Mouse (Mus musculus): ENCODE results near the gene Flt3l. TPM values are rescaled to one million over a fixed set of nuclear protein-coding genes. Genes with fewer than 3 reads are reported as not detected.
A peak's percentile ranks its signal among the peaks of the same experiment; 100 is the strongest.

The Flt3l gene
- polyA plus RNA-seq, 1 experiment from 2014 or later, result 0.72 TPM

- H3K4me1 ChIP-seq (ENCODE audit: insufficient read depth), result peaks cover 4% of the 10 kb centered on the region; the same call in 1 of the 2 replicates
- peaks cover 2% of the 10 kb centered on the region; the same call in 1 of the 2 replicates for H3K9me3 ChIP-seq (ENCODE audit: low read depth, low read length)
- peaks cover 66% of the 10 kb centered on the region for H3K27me3 ChIP-seq (ENCODE audit: insufficient read depth, low read length)
- H3K4me2 ChIP-seq, result peak within 1 kb of the TSS; percentile 72
- peak within 1 kb of the TSS; percentile 38 for H3K9ac ChIP-seq
- WGBS, result 1% methylated on average over 39 of the region's 41 CpGs
- no peak for ATAC-seq (ENCODE audit: insufficient read depth)
- DNase-seq, result peak; percentile 60
- H3K36me3 ChIP-seq (ENCODE audit: insufficient read depth), result peaks cover 15% of the 10 kb centered on the region; the same call in 1 of the 2 replicates
- TF ChIP-seq CTCF (IDR thresholded peaks at IDR 0.05; ENCODE audit: low read depth), result no peak
- no peak within 1 kb of the TSS for H3K27ac ChIP-seq (ENCODE audit: low read depth)
- H3K4me3 ChIP-seq (ENCODE audit: low read depth, low read length), result peak within 1 kb of the TSS; percentile 39
These were observed 27.7 kb upstream of the Flt3l start, which contains the start of gene Slc17a7 for GRCm38 (mm10) chr7:45163735-45164490. Gene Slc17a7 (plus strand): TSS chr7:45163949.

- ATAC-seq (ENCODE audit: insufficient read depth) (no peak), DNase-seq (no peak)
- no peak overlapping the region for H3K9ac ChIP-seq
- peaks cover 58% of the 10 kb centered on the region for H3K27me3 ChIP-seq (ENCODE audit: insufficient read depth, low read length)
- H3K36me3 ChIP-seq (ENCODE audit: insufficient read depth), result peaks cover 22% of the 10 kb centered on the region; the same call in 1 of the 2 replicates
- H3K4me1 ChIP-seq (ENCODE audit: insufficient read depth), result peaks cover 4% of the 10 kb centered on the region; the same call in 1 of the 2 replicates
- H3K4me3 ChIP-seq (ENCODE audit: low read depth, low read length), result no peak overlapping the region
- no peak overlapping the region for H3K27ac ChIP-seq (ENCODE audit: low read depth)
- 73% methylated on average over 9 of the region's 9 CpGs for WGBS
- H3K4me2 ChIP-seq, result no peak overlapping the region
- no peak for TF ChIP-seq CTCF (IDR thresholded peaks at IDR 0.05; ENCODE audit: low read depth)
- H3K9me3 ChIP-seq (ENCODE audit: low read depth, low read length), result no peaks in the 10 kb centered on the region
These were observed 26.9 kb upstream of the Flt3l start for GRCm38 (mm10) chr7:45162996-45163615.

GRCm38 (mm10) chr7:45162551-45162950 is 26.3 kb upstream of the Flt3l start:
- Histone ChIP-seq H3K4me1 (ENCODE audit: insufficient read depth) (peaks cover 4% of the 10 kb centered on the region; the same call in 1 of the 2 replicates), H3K36me3 (ENCODE audit: insufficient read depth) (peaks cover 27% of the 10 kb centered on the region; the same call in 1 of the 2 replicates), H3K4me3 (ENCODE audit: low read depth, low read length) (peak overlapping the region; percentile 36), H3K4me2 (peak overlapping the region; percentile 72), H3K27me3 (ENCODE audit: insufficient read depth, low read length) (peaks cover 53% of the 10 kb centered on the region), H3K9me3 (ENCODE audit: low read depth, low read length) (no peaks in the 10 kb centered on the region), H3K27ac (ENCODE audit: low read depth) (no peak overlapping the region), H3K9ac (no peak overlapping the region)
- WGBS, result 28% methylated on average over 6 of the region's 6 CpGs
- ATAC-seq (ENCODE audit: insufficient read depth), result no peak; the same call in 1 of the 2 replicates
- no peak for DNase-seq
- TF ChIP-seq CTCF (IDR thresholded peaks at IDR 0.05; ENCODE audit: low read depth), result no peak

- DNase-seq (peak; percentile 96), ATAC-seq (ENCODE audit: insufficient read depth) (peak; percentile 91)
- Histone ChIP-seq H3K27me3 (ENCODE audit: insufficient read depth, low read length) (peaks cover 46% of the 10 kb centered on the region), H3K4me1 (ENCODE audit: insufficient read depth) (peaks cover 4% of the 10 kb centered on the region; the same call in 1 of the 2 replicates), H3K36me3 (ENCODE audit: insufficient read depth) (peaks cover 27% of the 10 kb centered on the region; the same call in 1 of the 2 replicates), H3K27ac (ENCODE audit: low read depth) (no peak overlapping the region), H3K9me3 (ENCODE audit: low read depth, low read length) (no peaks in the 10 kb centered on the region), H3K9ac (peak overlapping the region; percentile 45), H3K4me2 (peak overlapping the region; percentile 72), H3K4me3 (ENCODE audit: low read depth, low read length) (peak overlapping the region; percentile 36)
- TF ChIP-seq CTCF (IDR thresholded peaks at IDR 0.05; ENCODE audit: low read depth), result peak; percentile 85
- WGBS, result 4% methylated on average over 35 of the region's 35 CpGs
These were observed 25.6 kb upstream of the Flt3l start for GRCm38 (mm10) chr7:45161612-45162473.

- no peak for ATAC-seq (ENCODE audit: insufficient read depth)
- WGBS, result 80% methylated on average over 3 of the region's 3 CpGs
- peaks cover 36% of the 10 kb centered on the region for H3K27me3 ChIP-seq (ENCODE audit: insufficient read depth, low read length)
- H3K9me3 ChIP-seq (ENCODE audit: low read depth, low read length), result no peaks in the 10 kb centered on the region
- no peak for TF ChIP-seq CTCF (IDR thresholded peaks at IDR 0.05; ENCODE audit: low read depth)
- no peak overlapping the region for H3K9ac ChIP-seq
- no peak overlapping the region for H3K27ac ChIP-seq (ENCODE audit: low read depth)
- no peak overlapping the region for H3K4me3 ChIP-seq (ENCODE audit: low read depth, low read length)
- peaks cover 4% of the 10 kb centered on the region; the same call in 1 of the 2 replicates for H3K4me1 ChIP-seq (ENCODE audit: insufficient read depth)
- H3K36me3 ChIP-seq (ENCODE audit: insufficient read depth), result peaks cover 33% of the 10 kb centered on the region; the same call in 1 of the 2 replicates
- no peak overlapping the region for H3K4me2 ChIP-seq
- DNase-seq, result no peak
These were observed 24.6 kb upstream of the Flt3l start for GRCm38 (mm10) chr7:45160866-45161265.

GRCm38 (mm10) chr7:45160316-45160800 is 24.1 kb upstream of the Flt3l start:
- Histone ChIP-seq H3K27ac (ENCODE audit: low read depth) (no peak overlapping the region), H3K4me3 (ENCODE audit: low read depth, low read length) (no peak overlapping the region), H3K27me3 (ENCODE audit: insufficient read depth, low read length) (peaks cover 31% of the 10 kb centered on the region), H3K9ac (no peak overlapping the region), H3K9me3 (ENCODE audit: low read depth, low read length) (no peaks in the 10 kb centered on the region), H3K4me2 (no peak overlapping the region), H3K36me3 (ENCODE audit: insufficient read depth) (peaks cover 35% of the 10 kb centered on the region; the same call in 1 of the 2 replicates), H3K4me1 (ENCODE audit: insufficient read depth) (peaks cover 4% of the 10 kb centered on the region; the same call in 1 of the 2 replicates)
- no peak for TF ChIP-seq CTCF (IDR thresholded peaks at IDR 0.05; ENCODE audit: low read depth)
- DNase-seq (no peak), ATAC-seq (ENCODE audit: insufficient read depth) (no peak)
- 92% methylated on average over 6 of the region's 6 CpGs for WGBS
